Mouse (Mus musculus) megakaryocyte progenitor cell, adult 5-6 weeks (primary cell): ENCODE results near the gene Terf2ip. TPM values are rescaled to one million over a fixed set of nuclear protein-coding genes. Genes with fewer than 3 reads are reported as not detected.

Source experiments
- ATAC-seq: replicated peaks from 2 replicates; pipeline ENCODE4 v1.8.0; 2016; ENCODE audit warnings: mild to moderate bottlenecking, moderate TSS enrichment, inconsistent platforms; ENCODE audit not compliant: poor library complexity
- total RNA-seq, 2 experiments: library from RNA; stranded (forward) in 1 of 2; stranded (reverse) in 1 of 2; fragments of 157-497, 149-512 nt in 1 of 2; fragments of 200-1000 nt in 1 of 2; gene quantifications; 2 replicates each; pipeline versions ENCODE4 v1.2.3 to v1.2.4; 2015 to 2017

Terf2ip gene
- total RNA-seq (2015) = 11.5 and 12.9 TPM in 2 replicates
- total RNA-seq (2017) = 13.4 and 15.5 TPM in 2 replicates

GRCm38 (mm10) chr8:112010997-112011815 lies at the start of gene Terf2ip, which contains the start of gene Kars:
Gene Terf2ip (plus strand): TSS chr8:112011398.
Gene Kars (minus strand): TSS chr8:112011323.
- ATAC-seq = peak; percentile 82

- no peak for ATAC-seq
Measured at GRCm38 (mm10) chr8:111962589-111962988, 48.6 kb upstream of the Terf2ip start.

GRCm38 (mm10) chr8:111963091-111963490 lies 48.1 kb upstream of the Terf2ip start:
- no peak for ATAC-seq

- ATAC-seq = no peak
Measured at GRCm38 (mm10) chr8:111963546-111963945, 47.7 kb upstream of the Terf2ip start.

- ATAC-seq = no peak
Measured at GRCm38 (mm10) chr8:111964351-111964750, 46.8 kb upstream of the Terf2ip start.

- ATAC-seq = no peak
Measured at GRCm38 (mm10) chr8:111964849-111965561, 46.2 kb upstream of the Terf2ip start.

- peak; percentile 96 for ATAC-seq
Measured at GRCm38 (mm10) chr8:111967246-111967870, 43.8 kb upstream of the Terf2ip start.

GRCm38 (mm10) chr8:111968541-111968940 lies 42.7 kb upstream of the Terf2ip start:
- ATAC-seq = no peak

- no peak for ATAC-seq
Measured at GRCm38 (mm10) chr8:111968991-111969390, 42.2 kb upstream of the Terf2ip start.

GRCm38 (mm10) chr8:111974138-111974537 lies 37.1 kb upstream of the Terf2ip start:
- ATAC-seq = no peak

GRCm38 (mm10) chr8:111975706-111976105 lies 35.5 kb upstream of the Terf2ip start:
- no peak for ATAC-seq

- ATAC-seq = peak; percentile 31; the same call in 1 of the 2 replicates
Measured at GRCm38 (mm10) chr8:111976326-111976725, 34.9 kb upstream of the Terf2ip start.

GRCm38 (mm10) chr8:111978147-111978546 lies 33.1 kb upstream of the Terf2ip start:
- no peak for ATAC-seq

GRCm38 (mm10) chr8:111982116-111982515 lies 29.1 kb upstream of the Terf2ip start:
- ATAC-seq = 0 out of 2 replicates have a peak, but pooled peaks have one; percentile 20

GRCm38 (mm10) chr8:111984511-111984910 lies 26.7 kb upstream of the Terf2ip start:
- no peak for ATAC-seq

GRCm38 (mm10) chr8:111989911-111990310 lies 21.3 kb upstream of the Terf2ip start:
- peak; percentile 76 for ATAC-seq

GRCm38 (mm10) chr8:111991278-111991677 lies 19.9 kb upstream of the Terf2ip start:
- ATAC-seq = no peak

- ATAC-seq = peak; percentile 96
Measured at GRCm38 (mm10) chr8:111992013-111992702, 19.0 kb upstream of the Terf2ip start, which contains the start of gene Adat1. Gene Adat1 (minus strand): TSS chr8:111992302.

- ATAC-seq = no peak
Measured at GRCm38 (mm10) chr8:111992703-111993039, 18.5 kb upstream of the Terf2ip start.

- ATAC-seq = no peak
Measured at GRCm38 (mm10) chr8:112004754-112005153, 6.4 kb upstream of the Terf2ip start.

GRCm38 (mm10) chr8:112005601-112006000 lies 5.6 kb upstream of the Terf2ip start:
- ATAC-seq = no peak
